Mouse (Mus musculus) monocyte, adult 2 months (primary cell): ENCODE measurements around the gene Bad.
A peak's percentile ranks its signal among the peaks of the same experiment; 100 is the strongest.

Experiments used
- DNase-seq, 2 experiments: peaks; one replicate each; pipeline ENCODE4 v3.0.0; 2022; ENCODE audit warnings: low spot score in 2 of 2, low read depth in 1 of 2

The Bad gene

GRCm38 (mm10) chr19:6955424-6955823 lies 13.8 kb downstream of the Bad start:
- DNase-seq: no peak

- DNase-seq: no peak
These were observed 14.8 kb downstream of the Bad start for GRCm38 (mm10) chr19:6956461-6956860.

DNA sequence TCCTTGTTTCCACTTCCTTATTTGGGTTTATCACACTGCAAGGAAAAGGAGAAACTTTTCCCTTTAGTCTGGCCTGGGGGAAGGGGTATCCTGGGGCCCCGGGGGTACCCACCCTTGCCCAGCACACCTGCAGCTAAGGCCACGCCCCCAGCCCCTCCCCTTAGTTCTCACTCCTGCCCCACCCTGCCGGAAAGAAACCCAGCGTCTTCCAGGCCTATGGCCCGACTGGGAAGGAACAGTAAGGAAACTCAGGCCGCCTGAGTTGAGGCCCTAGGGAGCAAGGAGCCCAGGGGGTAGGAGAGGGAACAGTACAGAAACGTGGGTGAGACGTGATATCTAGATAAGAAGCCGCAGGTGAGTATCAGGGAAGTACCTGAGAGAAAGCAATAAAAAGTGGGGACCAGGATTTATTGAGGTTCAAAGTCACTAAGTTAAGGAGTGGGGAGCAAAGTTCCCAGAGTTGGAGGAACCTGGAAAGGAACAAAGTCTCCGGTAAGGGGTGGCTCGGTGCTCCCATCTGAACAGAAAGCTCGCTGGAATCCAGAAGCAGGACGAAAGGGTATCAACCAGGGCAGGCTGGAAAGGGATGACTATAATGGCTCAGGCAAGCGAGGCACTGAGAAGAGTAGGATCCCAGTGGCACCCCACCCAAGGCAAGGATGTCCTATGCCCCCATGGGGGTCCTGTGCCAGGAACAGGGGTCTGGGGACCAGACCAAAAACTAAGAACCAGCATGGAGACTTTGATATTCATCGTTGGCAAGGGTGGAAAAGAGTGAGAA lies 27.0 kb downstream of the Bad start:
- DNase-seq: no peak

- DNase-seq: no peak
These were observed 27.6 kb downstream of the Bad start for GRCm38 (mm10) chr19:6969291-6969664.

DNA sequence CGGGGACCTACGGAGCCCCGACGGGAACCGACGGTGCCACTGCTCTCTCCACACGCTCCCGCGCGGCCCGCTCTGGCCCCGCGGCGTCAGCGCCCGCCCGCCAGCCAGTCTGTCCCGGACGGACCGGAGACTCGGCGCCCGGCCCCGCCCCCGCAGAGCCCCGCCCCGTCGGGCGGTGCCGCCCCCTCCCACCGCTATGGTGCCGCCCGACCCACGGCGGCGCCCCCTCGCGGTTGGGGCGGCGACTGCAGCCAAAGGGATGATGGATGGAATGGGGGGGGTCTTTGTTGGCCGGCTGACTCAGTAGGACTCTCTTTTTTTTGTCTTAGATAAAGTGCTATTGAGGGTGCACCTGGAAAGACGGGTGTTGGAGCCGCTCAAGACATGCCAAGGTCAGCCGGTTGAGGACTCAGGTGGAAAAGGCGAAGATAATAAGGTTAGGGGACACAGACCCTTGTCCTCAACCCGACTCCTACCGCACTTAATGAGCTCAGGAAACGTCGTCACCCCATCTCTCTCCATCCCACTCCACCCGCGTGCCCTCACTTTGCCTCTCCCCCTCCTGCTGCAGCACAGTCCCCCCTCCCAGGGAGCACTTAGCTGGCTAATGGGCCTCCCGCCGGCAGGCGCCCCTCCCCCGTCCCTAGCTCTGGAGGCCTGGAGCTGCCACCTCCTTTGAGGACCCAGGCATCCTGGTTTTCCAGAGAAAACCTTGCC lies 28.2 kb downstream of the Bad start:
- peak in 1 of 2 experiments; percentile 57 for DNase-seq

DNA sequence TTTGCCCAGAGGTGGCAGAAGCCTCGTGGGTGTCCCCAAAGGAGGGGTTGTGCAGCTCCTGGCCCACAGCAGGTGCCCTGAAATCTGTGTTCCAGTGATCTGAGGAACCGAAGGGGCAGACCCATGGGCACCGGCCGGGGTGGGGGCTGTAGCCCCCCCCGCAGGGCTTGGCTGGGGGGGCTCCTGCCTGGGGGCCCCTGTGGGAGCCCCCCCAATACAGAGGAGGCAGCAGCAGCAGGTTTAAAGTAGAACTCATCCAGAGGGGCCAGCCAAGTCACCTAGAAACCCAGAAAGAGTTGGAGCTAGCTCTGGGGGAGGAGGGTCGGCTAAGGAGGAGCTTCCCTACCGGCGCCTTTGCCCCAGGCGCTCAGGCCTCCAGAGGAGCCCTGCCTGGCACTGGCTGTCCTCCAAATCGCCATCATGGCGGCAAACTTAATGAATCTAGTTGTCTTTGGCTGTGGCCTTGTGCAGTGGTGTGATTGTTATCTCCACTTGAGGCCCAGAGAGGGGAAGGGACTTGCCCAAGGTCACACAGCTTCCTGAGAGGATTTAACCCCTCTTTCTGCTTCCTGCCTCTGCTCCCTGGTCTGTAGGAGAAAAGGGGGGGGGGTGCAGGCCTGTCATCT lies 28.9 kb downstream of the Bad start:
- no peak for DNase-seq

DNA sequence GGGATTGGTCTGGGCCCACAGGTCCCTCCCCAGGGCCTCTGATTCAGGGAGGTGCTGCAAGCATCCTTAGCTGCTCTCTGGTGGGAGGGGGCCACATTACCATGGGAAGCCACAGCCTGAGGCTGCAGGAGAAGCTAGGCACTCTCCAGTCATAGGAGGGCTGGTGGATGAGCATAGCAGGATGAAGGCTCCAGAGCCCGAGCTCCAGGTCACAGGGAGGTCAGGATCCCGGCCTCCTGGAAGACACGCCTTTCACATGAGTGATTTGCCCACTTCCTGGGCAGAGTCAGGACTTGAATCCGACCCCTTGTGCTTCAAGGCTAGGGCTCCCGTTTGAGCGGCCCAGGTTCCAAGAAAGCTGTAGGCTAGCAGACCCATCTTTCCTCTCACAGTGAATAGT lies 30.0 kb downstream of the Bad start:
- DNase-seq: no peak

DNA sequence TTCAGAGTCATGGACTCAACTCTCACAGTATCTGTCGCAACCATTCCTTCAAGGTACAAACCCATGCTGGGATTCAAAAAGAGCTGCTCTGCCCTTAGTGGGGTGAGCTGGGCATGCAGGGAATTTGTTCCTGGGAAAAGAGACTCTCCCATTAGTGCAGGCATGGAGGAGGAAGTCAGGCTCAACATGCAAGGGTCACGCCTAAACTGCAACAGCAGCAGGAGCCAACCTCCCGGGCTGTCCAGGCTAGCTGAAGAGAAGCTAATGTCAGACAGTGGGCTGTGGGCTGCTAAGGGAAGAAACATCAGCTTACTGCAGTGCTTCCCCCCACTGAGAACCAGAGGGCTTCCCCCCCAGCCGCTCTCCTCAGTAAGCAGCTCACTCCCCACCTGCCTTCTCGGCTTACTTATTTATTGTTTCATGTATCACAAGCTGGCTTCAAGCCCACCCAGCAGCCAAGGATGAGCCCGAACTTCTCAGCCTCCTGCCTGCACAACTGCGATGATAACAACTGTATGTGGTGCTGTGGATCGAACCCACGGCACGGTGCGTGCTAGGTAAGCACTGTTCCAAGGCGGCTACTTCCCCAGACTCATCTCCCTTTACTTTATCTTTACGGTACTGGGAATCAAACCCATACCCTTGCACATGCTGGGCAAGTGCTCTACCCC lies 30.7 kb downstream of the Bad start:
- no peak for DNase-seq

GRCm38 (mm10) chr19:6973581-6974190 lies 32.0 kb downstream of the Bad start:
- DNase-seq: no peak

DNA sequence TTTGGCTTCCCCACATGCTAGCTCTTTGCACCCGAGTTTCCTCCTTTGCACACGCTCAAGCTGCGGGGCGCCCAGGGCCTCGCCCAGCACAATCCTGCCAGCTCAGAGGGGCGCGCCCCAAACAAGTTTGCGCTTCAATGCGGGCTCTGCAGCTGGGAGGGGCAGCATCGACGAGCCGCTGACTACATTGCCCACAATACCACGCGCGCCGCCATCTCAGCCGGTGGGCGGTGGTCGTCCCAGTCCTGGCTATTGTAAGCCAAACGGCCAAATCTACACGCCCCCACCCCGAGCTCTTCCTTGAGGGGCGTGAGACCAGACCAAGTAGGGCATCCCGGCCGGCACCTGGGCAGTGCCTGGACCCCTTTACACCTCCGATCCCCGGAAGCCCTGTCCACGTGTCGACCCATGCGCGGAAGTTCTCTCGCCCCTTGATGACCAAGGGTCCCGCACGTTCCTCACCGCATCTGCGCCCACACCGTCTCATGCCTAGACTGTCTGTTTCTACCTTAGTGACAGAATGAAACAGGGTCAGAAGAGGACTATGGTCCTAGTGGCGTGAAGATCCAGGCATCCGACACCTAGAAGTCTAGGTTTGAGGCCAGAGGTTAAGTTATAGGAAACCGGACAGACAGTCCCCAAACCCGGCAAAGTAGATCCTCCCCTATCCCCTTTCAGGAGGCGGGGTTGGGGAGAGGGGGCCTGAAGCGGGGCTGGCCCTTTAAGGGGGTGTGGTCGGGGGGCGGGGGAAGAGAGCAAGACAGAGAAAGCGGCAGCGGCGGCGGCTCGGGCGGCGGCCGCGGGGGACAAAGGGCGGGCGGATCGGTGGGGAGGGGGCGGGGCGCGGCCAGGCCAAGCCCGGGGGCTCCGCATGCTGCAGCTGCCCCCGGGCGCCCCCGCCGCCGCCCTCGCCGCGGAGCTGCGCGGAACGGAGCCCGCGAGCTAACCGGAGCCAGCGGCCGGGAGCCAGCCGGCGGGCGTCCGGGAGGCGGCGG lies 32.8 kb downstream of the Bad start, which contains the start of gene Ppp1r14b:
Gene Ppp1r14b, plus strand, starts transcription at position 758 of the 995 bp plus-strand sequence.
- DNase-seq: no peak

DNA sequence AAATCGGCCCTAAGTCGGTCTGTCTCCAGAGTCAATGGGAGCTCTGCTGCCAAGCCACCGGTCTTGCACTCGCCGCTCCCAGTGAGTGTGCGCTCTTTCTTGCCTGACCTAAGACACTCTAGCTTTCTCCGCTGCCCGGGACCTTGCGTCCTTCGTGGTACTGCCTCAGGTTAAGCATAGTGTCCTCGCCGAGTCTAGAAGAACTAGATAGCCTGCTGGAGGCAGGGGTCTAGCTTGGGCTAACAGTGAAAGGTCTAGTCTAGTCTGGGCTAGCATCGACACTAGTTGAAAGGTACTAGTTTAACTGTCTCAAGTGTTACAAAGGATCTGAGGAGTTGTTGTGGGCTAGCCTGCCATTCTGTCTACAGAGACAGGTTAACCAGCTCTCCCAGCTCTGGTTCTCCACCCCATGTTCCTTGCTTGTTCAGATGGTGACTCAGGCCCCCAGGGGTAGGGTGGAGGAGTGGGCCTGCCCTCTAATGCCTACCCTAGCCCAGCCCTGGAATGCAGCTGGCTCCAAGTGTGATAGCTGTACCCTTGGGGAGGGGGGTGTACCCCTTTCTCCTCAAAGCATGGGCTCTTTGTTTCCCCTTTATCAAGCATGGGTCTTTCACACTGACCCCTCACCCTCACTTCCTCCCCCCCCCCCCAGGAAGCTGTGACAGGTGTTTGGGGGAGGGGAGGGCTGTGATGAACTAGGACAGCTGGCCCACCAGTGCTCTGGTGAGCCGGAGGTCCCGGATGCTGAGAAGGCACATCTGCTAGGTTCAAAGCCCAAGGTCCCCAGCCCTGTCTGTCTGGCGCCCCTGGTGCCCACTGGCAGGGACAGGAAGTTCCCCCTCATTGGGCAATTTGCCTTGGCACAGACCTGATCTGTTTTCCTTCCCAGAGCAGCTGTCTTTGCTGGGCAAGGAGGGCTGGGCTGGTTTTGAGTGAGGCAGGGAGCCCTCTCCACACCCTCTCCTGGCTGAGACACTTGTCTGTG lies 34.2 kb downstream of the Bad start, which contains the start of gene Plcb3:
Gene Plcb3, minus strand, starts transcription at position 934 of the 985 bp plus-strand sequence.
- DNase-seq: no peak

DNA sequence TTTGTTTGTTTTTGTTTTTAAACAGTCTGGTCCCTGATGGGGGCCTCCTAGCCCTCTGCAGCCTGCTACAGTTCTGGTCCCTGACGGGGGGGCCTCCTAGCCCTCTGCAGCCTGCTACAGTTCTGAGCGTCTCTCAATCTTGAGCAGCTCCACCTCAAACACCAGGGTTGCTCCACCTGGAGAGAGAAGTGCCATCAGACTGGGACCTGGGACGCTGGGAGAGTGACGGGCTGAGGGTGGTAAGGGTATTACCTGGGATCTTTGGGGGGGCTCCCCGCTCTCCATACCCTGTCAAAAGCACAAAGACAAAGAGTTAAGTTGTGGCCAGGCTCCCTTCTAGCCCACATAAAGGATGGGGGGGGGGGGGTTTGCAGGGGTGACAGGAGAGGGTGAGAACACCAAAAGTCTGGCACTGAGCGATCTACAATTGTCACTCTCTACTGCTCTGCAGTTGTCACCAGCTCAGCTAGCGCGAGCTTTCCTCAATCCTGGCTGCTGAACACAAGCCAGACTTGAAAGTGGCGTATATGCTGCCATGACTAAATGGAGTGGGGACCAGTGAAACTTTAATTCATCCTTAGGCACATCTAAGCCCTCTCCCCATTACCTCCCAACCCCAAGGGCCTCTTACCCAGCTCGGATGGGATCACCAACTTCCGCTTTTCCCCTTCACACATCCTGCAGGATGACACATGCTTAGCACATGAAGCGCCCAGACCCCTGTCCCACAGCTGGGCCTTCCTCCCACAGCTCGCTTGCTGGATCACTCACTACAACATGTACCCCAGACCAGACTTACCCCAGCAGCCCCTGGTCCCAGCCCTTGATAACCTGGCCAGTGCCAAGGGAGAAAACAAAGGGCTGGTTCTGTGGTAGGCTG lies 36.3 kb downstream of the Bad start:
- DNase-seq: no peak

DNA sequence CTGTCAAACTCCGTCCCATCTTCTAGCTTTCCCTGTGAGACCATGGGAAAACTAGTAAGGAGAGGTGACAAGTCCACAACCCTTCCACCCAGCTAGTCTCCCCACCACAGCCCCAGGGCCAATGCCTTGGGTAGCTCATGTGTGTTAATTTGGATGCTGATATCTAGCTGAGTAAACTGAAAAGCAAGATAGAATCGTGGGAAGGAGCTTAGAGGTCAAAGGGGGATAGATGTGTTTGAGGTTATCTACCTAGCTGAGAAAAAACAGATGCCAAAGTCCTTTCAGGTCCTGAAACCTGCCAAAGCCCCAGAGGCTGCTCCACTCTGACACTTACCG lies 36.9 kb downstream of the Bad start:
- DNase-seq: no peak

GRCm38 (mm10) chr19:6979001-6979479 lies 37.4 kb downstream of the Bad start:
- no peak for DNase-seq

- peak; percentile 98 to 99 for DNase-seq
These were observed 38.1 kb downstream of the Bad start for GRCm38 (mm10) chr19:6979486-6980380.

- peak; percentile 97 to 98 for DNase-seq
These were observed 38.9 kb downstream of the Bad start, which contains the start of gene Fkbp2 for GRCm38 (mm10) chr19:6980381-6981093. Gene Fkbp2, minus strand, starts transcription at chr19:6980501.
